Mouse (Mus musculus): Measurements from ENCODE around the gene Dnajc28.

DNA sequence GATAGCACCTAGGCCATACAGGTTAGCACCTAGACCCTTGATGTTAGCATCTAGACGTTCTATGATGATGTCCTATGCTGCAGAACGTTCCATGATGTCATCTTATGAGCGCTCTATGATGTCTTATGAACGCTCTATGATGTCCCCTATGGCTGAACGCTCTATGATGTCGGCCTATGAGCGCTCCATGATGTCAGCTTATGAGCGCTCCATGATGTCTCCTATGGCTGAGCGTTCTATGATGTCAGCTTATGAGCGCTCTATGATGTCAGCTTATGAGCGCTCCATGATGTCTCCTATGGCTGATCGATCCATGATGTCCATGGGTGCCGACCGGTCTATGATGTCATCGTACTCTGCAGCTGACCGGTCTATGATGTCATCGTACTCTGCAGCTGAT, 38.5 kb upstream of the Dnajc28 start:
- TF ChIP-seq CTCF (IDR thresholded peaks at IDR 0.05; ENCODE audit: borderline replicate concordance, extremely low read depth, insufficient read depth, insufficient read length) (no peak), POLR2A (IDR thresholded peaks at IDR 0.05; ENCODE audit: borderline replicate concordance, extremely low read depth, insufficient read depth, insufficient read length, poor library complexity, severe bottlenecking) (no peak)
